Mouse (Mus musculus): ENCODE data around the gene Sf3b1. TPM values are rescaled to one million over a fixed set of nuclear protein-coding genes. Genes with fewer than 3 reads are reported as not detected.

The Sf3b1 gene
- polyA plus RNA-seq, 1 experiment from 2014 or later, result 395 TPM

DNA sequence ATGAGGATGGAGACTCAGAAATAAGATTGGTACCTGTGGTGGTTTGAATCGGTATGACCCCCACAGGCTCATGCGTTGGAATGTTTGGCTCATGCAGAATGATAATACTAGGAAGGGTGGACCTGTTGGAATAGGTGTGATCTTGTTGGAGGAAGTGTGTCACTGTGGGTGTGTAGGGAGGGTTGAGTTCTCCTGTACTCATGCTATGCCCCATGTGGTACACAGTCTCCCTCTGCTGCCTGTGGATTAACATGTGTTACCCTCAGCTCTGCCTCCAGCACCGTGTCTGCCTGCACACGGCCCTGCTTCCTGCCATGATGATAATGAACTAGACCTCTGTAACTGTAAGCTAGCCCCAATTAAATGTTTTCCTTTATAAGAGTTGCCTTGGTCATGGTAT is 72.4 kb downstream of the Sf3b1 start:
- H3K4me2 ChIP-seq (ENCODE audit: low read length), result no peak overlapping the region
- no peak overlapping the region for H3K4me3 ChIP-seq (replicated peaks; ENCODE audit: low read depth, low read length)
- no peaks in the 10 kb centered on the region for H3K4me1 ChIP-seq (ENCODE audit: control insufficient read depth, insufficient read depth, low read length)
- no peaks in the 10 kb centered on the region for H3K9me3 ChIP-seq (ENCODE audit: control insufficient read depth, low read length)
- no peaks in the 10 kb centered on the region for H3K36me3 ChIP-seq (ENCODE audit: control insufficient read depth, insufficient read depth, low read length)
- no peaks in the 10 kb centered on the region for H3K27me3 ChIP-seq (ENCODE audit: control insufficient read depth, insufficient read depth, low read length)
- no peak overlapping the region for H3K9ac ChIP-seq (replicated peaks; ENCODE audit: low read length)
- 89% methylated on average over 4 of the region's 4 CpGs for WGBS
- no peak for ATAC-seq (ENCODE audit: low FRiP score, low TSS enrichment)
- H3K27ac ChIP-seq (replicated peaks; ENCODE audit: low read depth, low read length), result no peak overlapping the region
- no peak for DNase-seq

DNA sequence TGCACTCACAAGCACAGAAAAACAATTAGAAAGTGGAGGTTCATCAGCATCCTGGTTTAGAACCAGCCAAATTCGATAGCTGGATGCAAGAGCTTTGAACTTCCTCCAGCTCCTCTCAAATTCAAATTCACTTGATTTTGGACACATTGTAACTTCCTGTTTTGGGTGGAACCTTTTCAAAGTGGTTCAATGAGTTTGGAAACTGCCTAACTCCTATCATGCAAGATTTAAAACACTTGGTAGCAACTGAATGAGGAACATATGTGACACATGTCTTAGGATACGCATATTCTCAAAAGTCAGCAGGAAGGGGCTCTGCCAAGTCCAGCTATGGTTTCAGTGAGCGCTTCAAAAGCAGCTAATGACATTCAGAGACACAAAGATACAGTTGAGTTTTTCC is 82.6 kb downstream of the Sf3b1 start:
- Histone ChIP-seq H3K4me1 (ENCODE audit: control insufficient read depth, insufficient read depth, low read length) (no peaks in the 10 kb centered on the region), H3K4me3 (replicated peaks; ENCODE audit: low read depth, low read length) (no peak overlapping the region), H3K9ac (replicated peaks; ENCODE audit: low read length) (no peak overlapping the region), H3K4me2 (ENCODE audit: low read length) (no peak overlapping the region), H3K9me3 (ENCODE audit: control insufficient read depth, low read length) (no peaks in the 10 kb centered on the region), H3K36me3 (ENCODE audit: control insufficient read depth, insufficient read depth, low read length) (no peaks in the 10 kb centered on the region), H3K27ac (replicated peaks; ENCODE audit: low read depth, low read length) (no peak overlapping the region), H3K27me3 (ENCODE audit: control insufficient read depth, insufficient read depth, low read length) (no peaks in the 10 kb centered on the region)
- DNase-seq (no peak), ATAC-seq (ENCODE audit: low FRiP score, low TSS enrichment) (no peak)
- 85% methylated on average over 3 of the region's 3 CpGs for WGBS

DNA sequence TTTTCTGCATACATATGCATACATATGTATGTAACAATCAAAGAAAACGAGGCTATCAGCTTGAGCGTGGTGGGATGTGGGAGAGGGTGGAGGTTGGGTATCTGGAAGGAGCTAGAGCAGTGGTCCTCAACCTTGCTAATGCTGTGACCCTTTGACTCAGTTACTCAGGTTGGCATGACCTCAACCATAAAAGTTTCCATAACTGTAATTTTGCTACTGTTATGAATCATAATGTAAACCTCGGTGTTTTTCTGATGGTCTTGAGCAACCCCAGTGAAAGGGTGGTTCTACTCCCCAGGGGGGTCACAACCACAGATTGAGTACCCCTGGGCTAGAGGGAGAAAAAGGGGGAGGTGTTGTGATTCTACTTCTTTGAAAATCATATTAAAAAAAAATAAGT is 91.8 kb downstream of the Sf3b1 start:
- Histone ChIP-seq H3K27ac (replicated peaks; ENCODE audit: low read depth, low read length) (no peak overlapping the region), H3K4me1 (ENCODE audit: control insufficient read depth, insufficient read depth, low read length) (no peaks in the 10 kb centered on the region), H3K9me3 (ENCODE audit: control insufficient read depth, low read length) (no peaks in the 10 kb centered on the region), H3K36me3 (ENCODE audit: control insufficient read depth, insufficient read depth, low read length) (no peaks in the 10 kb centered on the region), H3K4me2 (ENCODE audit: low read length) (no peak overlapping the region), H3K4me3 (replicated peaks; ENCODE audit: low read depth, low read length) (no peak overlapping the region), H3K9ac (replicated peaks; ENCODE audit: low read length) (no peak overlapping the region), H3K27me3 (ENCODE audit: control insufficient read depth, insufficient read depth, low read length) (no peaks in the 10 kb centered on the region)
- 80% methylated on average over 3 of the region's 3 CpGs for WGBS
- DNase-seq (no peak), ATAC-seq (ENCODE audit: low FRiP score, low TSS enrichment) (no peak)

Other genes starting within 250 kb of the Sf3b1 start
- gene Ankrd44, start 101.1 kb downstream of the Sf3b1 start, polyA plus RNA-seq (2014; fragmentation: Nextera tagmentation; extraction: Ambion mirVana), result 37.0 and 39.1 TPM in 2 replicates
- 38.7 and 41.4 TPM in 2 replicates for gene Coq10b, start 25.3 kb upstream of the Sf3b1 start, polyA plus RNA-seq (2014; fragmentation: Nextera tagmentation; extraction: Ambion mirVana)
- gene Hspe1, start 60.7 kb upstream of the Sf3b1 start, polyA plus RNA-seq (2014; fragmentation: Nextera tagmentation; extraction: Ambion mirVana), result 255 and 258 TPM in 2 replicates
- gene Hspd1, start 60.8 kb upstream of the Sf3b1 start, polyA plus RNA-seq (2014; fragmentation: Nextera tagmentation; extraction: Ambion mirVana), result 207 and 232 TPM in 2 replicates
- gene Mob4, start 103.8 kb upstream of the Sf3b1 start, polyA plus RNA-seq (2014; fragmentation: Nextera tagmentation; extraction: Ambion mirVana), result 183 and 196 TPM in 2 replicates
- gene Rftn2, start 199.3 kb upstream of the Sf3b1 start, polyA plus RNA-seq (2014; fragmentation: Nextera tagmentation; extraction: Ambion mirVana), result 8.7 and 9.5 TPM in 2 replicates
- gene Mars2, start 209.7 kb upstream of the Sf3b1 start, polyA plus RNA-seq (2014; fragmentation: Nextera tagmentation; extraction: Ambion mirVana), result 4.1 and 4.4 TPM in 2 replicates